Mouse (Mus musculus) adrenal gland, postnatal 10 days (tissue): Measurements from ENCODE around the gene Itgbl1. TPM values are rescaled to one million over a fixed set of nuclear protein-coding genes. Genes with fewer than 3 reads are reported as not detected.
A peak's percentile ranks its signal among the peaks of the same experiment; 100 is the strongest.

Experiments used
- DNase-seq: peaks from one replicate; pipeline ENCODE4 v3.0.0; 2021; ENCODE audit warnings: mixed read lengths
- total RNA-seq, 2 experiments: library from RNA; stranded (reverse); gene quantifications; 2 replicates each; pipeline ENCODE4 v1.2.3; 2021

The Itgbl1 gene
- total RNA-seq, 2 experiments from 2014 or later = 1.7 to 3.1 TPM

DNA sequence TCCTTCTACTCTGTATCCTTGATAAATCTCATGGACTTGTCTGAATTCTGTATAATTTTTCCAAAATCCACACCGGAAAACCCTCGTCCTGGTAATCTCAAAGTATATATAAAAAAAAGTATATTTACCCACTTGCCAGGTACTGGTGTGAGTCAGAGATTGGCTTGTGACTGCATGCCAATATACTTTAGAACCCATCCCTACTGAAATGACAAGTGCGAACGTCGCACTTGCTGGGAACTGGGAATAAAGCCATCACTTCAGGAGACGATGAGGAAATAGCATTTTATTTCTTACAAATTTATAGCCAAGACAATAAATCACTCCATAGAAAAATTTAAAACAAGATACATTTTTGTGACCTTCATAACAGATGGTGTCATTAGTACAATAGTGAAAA is 308.2 kb downstream of the Itgbl1 start:
- no peak for DNase-seq

DNA sequence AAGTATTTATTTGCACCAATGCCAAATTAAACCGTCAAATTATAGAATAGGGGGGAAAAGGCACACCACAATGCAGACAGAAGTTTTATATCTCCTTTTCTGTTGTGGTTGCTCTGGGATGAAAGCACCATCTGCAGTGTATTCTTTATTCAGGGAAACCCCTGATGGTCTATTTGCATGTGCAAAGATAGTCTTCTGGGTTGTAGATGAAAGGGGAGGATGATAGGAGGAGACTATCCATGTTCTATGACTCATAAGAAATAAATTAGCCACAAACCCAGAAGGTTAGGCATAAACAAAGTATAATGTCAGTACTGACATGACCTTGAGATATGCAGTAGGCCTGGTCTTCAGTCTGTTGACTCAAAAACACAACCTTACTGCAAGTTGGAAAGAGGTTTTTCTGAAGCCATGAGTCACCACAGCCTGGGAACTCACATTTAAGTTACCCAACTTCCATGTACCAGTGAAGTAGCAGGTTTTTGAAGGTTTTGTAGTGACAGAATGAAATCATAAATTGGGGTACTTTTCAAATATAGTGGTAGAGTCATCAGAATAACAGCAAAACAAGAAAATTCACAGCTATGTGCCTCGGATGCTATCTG is 330.9 kb downstream of the Itgbl1 start:
- peak; percentile 24 for DNase-seq

Other genes with a start within 250 kb of the Itgbl1 start
- gene Nalcn, start 32.8 kb upstream of the Itgbl1 start, total RNA-seq = 1 to 10 TPM; 4.0 to 5.1 TPM